Mouse (Mus musculus) embryonic fibroblast, embryonic 13.5 days (primary cell): ENCODE measurements at regions not wholly inside any gene's neighbourhood (a gene's known extent, or its start where the extent isn't known, plus 50 kb on each side); places are given as distances from the start of the nearest gene placed in this dataset.

Experiments
- CTCF ChIP-seq: IDR thresholded peaks from 2 replicates; pipeline ENCODE4 v1.5.1; 2011; ENCODE audit warnings: mild to moderate bottlenecking, control low read depth, low read length, moderate library complexity, borderline replicate concordance; ENCODE audit not compliant: insufficient read depth
- POLR2A ChIP-seq: IDR thresholded peaks from 2 replicates; pipeline ENCODE4 v1.6.1; 2011; ENCODE audit warnings: low read depth, mild to moderate bottlenecking, control low read depth, low read length, moderate library complexity

DNA sequence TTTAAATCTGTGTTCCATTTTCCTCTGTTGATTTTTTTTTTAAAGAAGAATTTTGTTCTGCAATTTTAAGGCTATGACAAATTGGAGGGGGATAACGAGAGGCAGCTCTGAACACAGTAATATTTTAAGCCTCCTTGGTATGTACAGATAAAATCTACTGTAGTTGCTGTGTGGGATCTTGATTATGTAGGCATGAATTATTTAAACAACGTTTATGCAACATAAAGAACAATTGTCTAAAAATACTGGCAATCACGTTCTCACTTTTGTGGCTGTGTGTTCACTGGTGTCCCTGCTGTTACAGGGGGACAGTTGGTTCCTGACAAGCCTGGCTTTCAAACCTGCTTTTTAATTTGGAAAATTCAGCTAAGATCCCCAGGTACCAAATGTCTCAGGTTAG, 79.3 kb downstream of the Aldh8a1 start:
- no peak for TF ChIP-seq CTCF
- no peak for TF ChIP-seq POLR2A
